Mouse (Mus musculus) lung, postnatal 0 days (tissue): ENCODE measurements around the gene Ramp2.

Experiments used
- CTCF ChIP-seq: IDR thresholded peaks from 2 replicates; pipeline ENCODE4 v1.5.1; 2016; ENCODE audit warnings: antibody characterized with exemption, mild to moderate bottlenecking
- EP300 ChIP-seq: IDR thresholded peaks from 2 replicates; pipeline ENCODE4 v1.6.1; 2016; ENCODE audit warnings: antibody characterized with exemption, mild to moderate bottlenecking, control low read depth

- no peak for TF ChIP-seq CTCF
- TF ChIP-seq EP300, result no peak
Observed at GRCm38 (mm10) chr11:101196175-101196574, 49.7 kb upstream of the Ramp2 start.
